Mouse (Mus musculus) heart, adult 2 months (tissue): ENCODE results near the gene BC029722.

Source experiments
- CTCF ChIP-seq: fragments of 200-600 bp; IDR thresholded peaks from 2 replicates; pipeline ENCODE4 v1.8.1; 2022; ENCODE audit warnings: antibody characterized with exemption, mild to moderate bottlenecking, moderate library complexity
- POLR2A ChIP-seq: fragments of 200-500 bp; IDR thresholded peaks from 2 replicates; pipeline ENCODE4 v1.6.1; 2011; ENCODE audit warnings: mild to moderate bottlenecking, low read depth, low read length, control low read depth; ENCODE audit not compliant: insufficient read depth

DNA sequence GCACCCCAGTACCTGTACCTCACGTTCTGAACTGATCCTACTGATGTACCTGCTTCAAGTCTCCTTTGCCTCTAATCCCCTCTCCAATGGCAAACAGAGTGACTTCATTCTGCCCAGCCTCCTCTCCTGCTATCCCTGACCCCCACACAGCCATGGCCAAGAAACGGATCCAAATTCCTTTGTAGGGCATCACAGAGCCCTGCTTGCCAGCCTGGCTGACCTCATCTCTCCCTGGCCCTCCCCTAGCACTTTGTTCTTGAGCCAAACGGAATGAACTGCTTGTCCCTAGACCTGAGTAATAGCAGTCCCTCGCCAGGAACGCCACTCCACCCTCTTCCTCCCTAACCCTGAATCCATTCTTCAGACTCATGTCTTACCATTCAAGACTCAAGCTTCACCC, 12.7 kb downstream of the BC029722 start:
- no peak for TF ChIP-seq POLR2A
- TF ChIP-seq CTCF, result no peak
